Comparison of ENCODE assay signal across 12 mouse cellular contexts in genomic region chr11:95071266-95071665, GRCm38 (mm10). TPM values are rescaled to one million over a fixed set of nuclear protein-coding genes. Genes with fewer than 3 reads are reported as not detected.
DNase-seq lines count a peak whose midpoint lies in the region; ATAC-seq lines count a peak whose summit lies in the region.
"Had no signal": no experiment of that assay in that cellular context is flagged by ENCODE, and none has a peak within 500 bp of the region (broad histone marks: within the 10 kb centered on the region; RNA-seq: fewer than 3 reads in every experiment).

No protein-coding gene starts in this region.

- ATAC-seq in heart, embryonic 12.5 days (ENCODE audit: insufficient number of reproducible peaks, low FRiP score) = peak; percentile 59
- ATAC-seq in megakaryocyte progenitor cell, adult 5-6 weeks (replicated peaks; ENCODE audit: poor library complexity) = no peak
- ATAC-seq: activated CD4-positive, CD25-positive, alpha-beta regulatory T cell, adult 4 months had no signal

- H3K4me1 ChIP-seq in heart, embryonic 12.5 days (replicated peaks) = peaks cover 74% of the 10 kb centered on the region

- no peaks in the 10 kb centered on the region for H3K9me3 ChIP-seq in heart, embryonic 12.5 days (replicated peaks)

- H3K36me3 ChIP-seq in heart, embryonic 12.5 days = peaks cover 9% of the 10 kb centered on the region; the same call in 1 of the 2 replicates

- 25% methylated on average over 7 of the region's 7 CpGs for WGBS in heart, embryonic 12.5 days

- H3K4me2 ChIP-seq in heart, embryonic 12.5 days = peak overlapping the region; percentile 47

- peak overlapping the region; percentile 88 for H3K27ac ChIP-seq in heart, embryonic 12.5 days (ENCODE audit: poor library complexity, severe bottlenecking)

- no peak overlapping the region for H3K4me3 ChIP-seq in heart, embryonic 12.5 days

- DNase-seq in cerebellum, adult 9-11 months = peak; percentile 52
- DNase-seq in cerebellum, postnatal 4 days (ENCODE audit: low spot score in 2 of 2) = no peak
- DNase-seq in 3134 (ENCODE audit: extremely low read depth, insufficient read length, low spot score) = peak; percentile 47
- DNase-seq in lung, adult 18-20 months = peak; percentile 70 to 81
- no peak for DNase-seq in thymus, adult 18-20 months
- DNase-seq in urinary bladder, adult 18-20 months (ENCODE audit: low spot score in 2 of 2) = no peak
- DNase-seq: embryo, embryonic 11 days had no signal

- 0 out of 2 replicates have a peak, but pooled peaks cover 3% of the 10 kb centered on the region for H3K27me3 ChIP-seq in heart, embryonic 12.5 days (replicated peaks)

- H3K9ac ChIP-seq in heart, embryonic 12.5 days = no peak overlapping the region

RNA-seq across cellular contexts. Expression of gene Itga3, which starts 5.3 kb away (rescaled TPM):
- 11.8 and 12.1 TPM in 2 replicates for polyA plus RNA-seq in heart, embryonic 12.5 days (2016; fragmentation: Nextera tagmentation; extraction: Ambion mirVana)
- 1.1 TPM in 1 of 2 replicates, not detected in the other for total RNA-seq in megakaryocyte progenitor cell, adult 5-6 weeks (2015)
- 0.03 TPM in 1 of 2 replicates, not detected in the other for total RNA-seq in megakaryocyte progenitor cell, adult 5-6 weeks (2017)

RNA-seq across cellular contexts. Expression of gene Pdk2, which starts 30.1 kb away (rescaled TPM):
- 65.1 and 68.3 TPM in 2 replicates for polyA plus RNA-seq in heart, embryonic 12.5 days (2016; fragmentation: Nextera tagmentation; extraction: Ambion mirVana)
- 4.2 and 4.8 TPM in 2 replicates for total RNA-seq in megakaryocyte progenitor cell, adult 5-6 weeks (2015)
- 0.71 and 1.4 TPM in 2 replicates for total RNA-seq in megakaryocyte progenitor cell, adult 5-6 weeks (2017)

RNA-seq across cellular contexts. Expression of gene Dlx3, which starts 48.7 kb away (rescaled TPM):
- polyA plus RNA-seq in heart, embryonic 12.5 days (2016; fragmentation: Nextera tagmentation; extraction: Ambion mirVana) = 0.12 and 0.41 TPM in 2 replicates
- total RNA-seq in megakaryocyte progenitor cell, adult 5-6 weeks (2015) = not detected in 2 replicates
- not detected in 2 replicates for total RNA-seq in megakaryocyte progenitor cell, adult 5-6 weeks (2017)
- total RNA-seq: hematopoietic stem cell, adult 5-6 weeks had no signal
- polyA plus RNA-seq: activated CD4-positive, CD25-positive, alpha-beta regulatory T cell, adult 4 months; midbrain, postnatal 0 days had no signal

Comparison
In these comparisons a context has a peak if more than half of its experiments do, and no peak if none do; other contexts are left out.
1. DNase-seq: peak in cerebellum, adult 9-11 months (single experiment), 3134 (single experiment) and lung, adult 18-20 months (2 of 2); none in cerebellum, postnatal 4 days (0 of 2), thymus, adult 18-20 months (0 of 2) and urinary bladder, adult 18-20 months (0 of 2).